Mouse (Mus musculus) heart, adult 18-20 months (tissue): ENCODE data around the gene Hivep3. TPM values are rescaled to one million over a fixed set of nuclear protein-coding genes. Genes with fewer than 3 reads are reported as not detected.

Experiments
- DNase-seq, 2 experiments: peaks; one replicate each; pipeline ENCODE4 v3.0.0; 2021 to 2022; ENCODE audit warnings: mixed read lengths in 1 of 2
- total RNA-seq, 2 experiments: library from RNA; stranded (reverse); gene quantifications; 2 replicates each; pipeline ENCODE4 v1.2.3; 2021

Gene Hivep3
- total RNA-seq, 2 experiments from 2014 or later, result 5.3 to 6.8 TPM

DNA sequence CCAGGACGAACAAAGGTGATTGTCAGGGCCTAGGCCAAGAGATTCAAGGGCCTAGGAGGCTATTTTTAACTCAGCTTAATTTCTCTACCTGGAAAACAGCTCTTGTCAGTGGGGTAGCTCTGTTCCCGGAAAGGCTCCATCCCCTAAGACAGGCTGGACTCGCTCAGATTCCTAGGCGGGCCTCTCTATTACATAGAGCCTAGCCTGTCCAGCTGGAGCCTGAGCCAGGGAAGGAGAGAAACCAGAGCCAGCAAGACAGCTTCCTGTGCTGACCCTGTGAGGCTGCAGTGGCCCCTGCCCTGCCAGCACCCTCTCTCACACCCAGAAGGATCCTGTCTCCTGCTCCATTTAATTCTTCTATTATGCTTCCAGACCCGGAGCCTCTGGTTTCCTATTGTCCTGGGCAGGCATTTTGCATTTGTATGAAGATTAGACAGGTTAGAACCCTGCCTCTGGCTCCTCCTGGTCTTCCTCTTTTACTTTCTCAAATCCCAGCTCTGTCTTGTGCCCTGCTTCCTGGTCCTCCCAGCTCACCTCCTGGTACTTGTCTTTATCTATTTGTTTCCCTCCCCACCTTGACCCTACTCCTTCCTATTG is 425.2 kb downstream of the Hivep3 start:
- peak; percentile 33 to 59 for DNase-seq

GRCm38 (mm10) chr4:120161166-120161949 is 427.8 kb downstream of the Hivep3 start, which contains the start of gene Edn2:
TSS of gene Edn2 (plus strand) at chr4:120161206.
- DNase-seq, result peak; percentile 80 to 88

- DNase-seq, result no peak
These were observed 429.0 kb downstream of the Hivep3 start for GRCm38 (mm10) chr4:120162586-120162985.

GRCm38 (mm10) chr4:120163242-120163641 is 429.7 kb downstream of the Hivep3 start:
- peak; percentile 59 to 68 for DNase-seq

DNA sequence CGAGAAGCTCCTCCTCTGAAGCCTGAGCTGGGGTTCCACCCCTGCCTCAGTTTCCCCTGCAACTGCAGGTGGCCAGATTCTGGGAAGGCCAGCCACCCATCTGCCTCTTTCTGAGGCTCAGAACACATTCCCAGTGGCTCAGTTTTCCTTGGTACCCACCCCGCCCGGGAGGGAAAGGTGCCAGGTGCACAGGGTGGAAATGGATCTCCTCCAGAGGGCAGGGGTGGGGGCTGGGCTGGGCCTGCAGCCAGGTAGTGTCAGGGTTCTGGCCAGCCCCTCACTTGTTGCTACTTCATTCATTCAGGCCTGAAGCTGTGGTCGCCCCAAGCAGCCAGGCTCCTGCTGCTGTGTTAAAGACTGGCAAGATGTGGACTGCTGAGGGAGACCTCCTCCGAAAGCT is 430.7 kb downstream of the Hivep3 start:
- DNase-seq, result no peak

- no peak for DNase-seq
These were observed 434.2 kb downstream of the Hivep3 start for GRCm38 (mm10) chr4:120167778-120168177.

- no peak for DNase-seq
These were observed 434.8 kb downstream of the Hivep3 start for GRCm38 (mm10) chr4:120168346-120168745.

DNA sequence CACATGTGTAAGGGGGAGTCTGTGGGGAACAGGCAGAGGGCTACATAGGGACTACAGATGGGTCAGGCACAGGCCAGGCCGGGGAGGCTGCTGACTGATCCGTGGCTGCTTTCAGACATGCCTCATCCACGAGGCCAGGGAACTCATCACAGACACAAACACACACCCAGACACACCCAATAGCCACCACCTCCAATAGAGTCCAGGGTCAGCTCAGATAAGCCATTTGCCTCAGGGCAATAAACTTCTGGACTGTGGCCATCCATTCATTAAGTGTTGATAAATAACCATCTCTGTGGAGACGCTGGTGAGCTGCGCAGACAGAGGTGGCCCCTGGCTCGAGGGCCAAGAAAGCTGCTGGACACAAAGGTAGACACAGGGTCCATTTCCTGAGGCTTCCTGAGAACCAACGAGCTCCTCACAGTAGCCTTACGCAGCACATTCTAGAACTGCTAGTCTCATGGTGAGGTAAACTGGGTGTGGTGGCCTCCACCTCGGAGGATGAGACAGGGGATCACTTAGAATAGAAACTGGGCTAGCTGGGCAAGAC is 436.9 kb downstream of the Hivep3 start:
- DNase-seq, result no peak

GRCm38 (mm10) chr4:120172050-120172684 is 438.6 kb downstream of the Hivep3 start:
- DNase-seq, result peak in 1 of 2 experiments; percentile 32

- no peak for DNase-seq
These were observed 445.5 kb downstream of the Hivep3 start for GRCm38 (mm10) chr4:120179123-120179522.

- DNase-seq, result no peak
These were observed 447.0 kb downstream of the Hivep3 start for GRCm38 (mm10) chr4:120180535-120180934.

DNA sequence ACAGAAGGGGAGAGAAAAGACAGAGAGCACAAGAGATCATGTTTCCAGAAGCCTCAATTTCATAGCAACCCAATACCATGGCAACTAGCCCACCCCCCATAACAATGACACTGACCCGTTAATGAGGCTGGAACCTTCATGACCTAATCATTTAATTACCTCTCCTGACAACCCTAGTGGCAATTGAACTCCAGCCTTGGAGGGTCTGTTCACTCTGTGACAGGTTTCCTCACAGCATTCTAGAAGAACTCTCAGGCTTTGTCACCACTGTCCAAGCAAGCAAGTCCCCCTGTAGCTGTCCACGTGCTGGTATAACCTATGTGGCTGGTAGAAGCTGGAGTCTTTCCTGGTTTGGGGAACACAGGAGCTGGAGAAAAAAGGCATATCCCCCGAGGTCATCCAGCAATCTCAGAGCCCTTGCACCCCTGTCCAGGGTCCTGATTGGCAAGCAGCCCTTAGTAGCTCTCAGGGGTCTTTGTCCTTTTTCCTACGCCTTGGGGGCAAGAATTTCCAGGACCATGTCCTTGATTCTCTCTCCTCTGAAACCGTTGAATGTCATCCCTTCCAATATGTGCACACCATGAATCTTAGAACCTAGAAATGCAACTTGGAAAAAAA is 450.9 kb downstream of the Hivep3 start:
- no peak for DNase-seq

- no peak for DNase-seq
These were observed 452.9 kb downstream of the Hivep3 start for GRCm38 (mm10) chr4:120186441-120186840.

GRCm38 (mm10) chr4:120186934-120187333 is 453.4 kb downstream of the Hivep3 start:
- DNase-seq, result peak in 1 of 2 experiments; percentile 34

Other genes starting within 250 kb of the Hivep3 start
- gene Rimkla, start 241.2 kb upstream of the Hivep3 start, total RNA-seq, result 1 to 10 TPM in 1 of 2 experiments, under 1 TPM in 1; 0.57 to 1.3 TPM
- 10 to 100 TPM; 29.2 to 30.1 TPM for gene Foxj3, start 196.8 kb upstream of the Hivep3 start, total RNA-seq
- 1 to 10 TPM; 6.5 to 7.8 TPM for gene Frg2f1, start 194.3 kb upstream of the Hivep3 start, total RNA-seq
- not detected for gene Guca2a, start 96.1 kb upstream of the Hivep3 start, total RNA-seq
- gene Guca2b, start 74.8 kb upstream of the Hivep3 start, total RNA-seq, result under 1 TPM; 0.51 to 0.65 TPM